Mouse (Mus musculus): Measurements from ENCODE around the gene Smyd3.
"Not testable (repeated sequence)": the region's sequence is repeated elsewhere in the genome, so short reads cannot be mapped to it uniquely, and the experiment has no call there.

Gene Smyd3

GRCm38 (mm10) chr1:179212295-179212694, 305.5 kb downstream of the Smyd3 start:
- DNase-seq, result no peak

DNA sequence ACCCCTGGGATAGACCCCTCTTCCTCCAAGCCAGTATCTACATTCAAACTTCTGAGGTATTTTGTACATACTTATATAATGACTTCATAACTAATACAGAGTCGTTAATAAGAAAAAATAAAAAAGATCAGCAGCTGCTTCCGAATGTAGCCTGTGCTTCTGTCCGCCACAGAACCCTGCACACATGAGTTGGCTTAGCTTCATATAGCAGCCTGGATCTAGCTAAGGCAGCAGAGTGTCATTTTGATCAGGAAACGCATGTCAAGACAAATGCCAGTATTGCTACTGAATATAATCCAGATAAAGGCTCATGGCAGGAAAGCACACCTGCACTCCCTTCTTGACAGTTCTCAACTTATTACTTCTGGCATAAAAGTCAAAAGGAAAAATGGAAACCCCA, 306.5 kb downstream of the Smyd3 start:
- no peak for DNase-seq

DNA sequence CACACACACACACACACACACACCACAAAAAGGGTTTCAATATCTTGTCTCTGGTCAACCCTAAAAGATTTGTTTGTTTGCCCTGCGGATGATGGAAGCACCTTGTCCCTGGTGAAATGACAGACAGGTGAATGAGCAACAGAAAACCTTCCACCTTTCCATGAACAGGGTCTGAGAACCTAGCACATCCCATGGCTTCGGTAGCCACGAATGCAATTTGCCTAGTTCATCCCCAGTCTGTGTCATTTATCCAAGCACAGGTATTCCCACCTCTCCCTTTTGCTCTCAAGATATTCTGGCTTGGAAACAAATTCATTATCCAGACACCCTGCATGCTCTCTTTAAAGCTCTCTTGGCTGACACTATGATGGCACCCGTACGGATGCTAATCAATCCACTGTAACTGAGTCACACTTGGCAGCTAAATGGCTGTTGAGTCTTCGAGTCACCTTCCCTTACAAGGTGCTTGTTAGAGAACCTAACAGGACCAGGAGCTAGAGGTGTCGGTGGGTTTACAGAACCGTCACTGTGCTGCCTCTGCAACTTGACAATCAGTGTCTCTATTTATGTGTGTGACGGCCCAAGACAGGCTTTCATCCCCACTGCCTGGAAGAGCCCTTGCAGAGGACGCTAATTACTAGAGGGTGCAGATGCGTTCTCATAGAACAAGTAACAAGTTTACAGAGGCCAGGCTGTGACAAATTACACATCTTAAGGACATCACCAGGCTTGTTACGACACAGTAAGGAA, 309.8 kb downstream of the Smyd3 start:
- DNase-seq, result no peak

DNA sequence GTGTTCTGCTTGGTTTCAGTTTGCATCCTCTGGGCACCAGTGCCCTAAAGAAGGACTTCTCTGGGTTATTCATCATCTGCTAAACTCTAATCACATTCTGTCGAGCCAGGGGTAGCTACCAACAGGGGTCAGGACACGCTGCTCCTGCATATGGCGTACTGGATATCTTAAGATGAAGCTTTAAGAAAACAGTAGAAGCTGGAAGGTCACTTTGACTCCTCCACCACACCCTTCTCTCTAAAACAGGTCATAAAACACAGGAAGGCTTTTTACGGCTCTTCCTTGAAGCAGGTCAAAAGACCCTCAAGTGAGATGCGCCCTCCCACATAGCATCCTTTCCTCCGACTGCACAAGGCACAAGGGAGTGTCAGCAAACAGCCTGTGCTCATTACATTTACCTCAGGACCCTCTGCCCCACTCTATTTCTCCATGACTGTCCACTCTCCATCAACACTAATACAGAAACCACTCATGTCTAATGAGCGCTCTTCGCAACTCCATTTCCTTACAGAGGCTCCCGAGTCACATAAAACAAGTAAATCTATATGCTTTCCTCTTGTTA, 310.6 kb downstream of the Smyd3 start:
- DNase-seq, result no peak

DNA sequence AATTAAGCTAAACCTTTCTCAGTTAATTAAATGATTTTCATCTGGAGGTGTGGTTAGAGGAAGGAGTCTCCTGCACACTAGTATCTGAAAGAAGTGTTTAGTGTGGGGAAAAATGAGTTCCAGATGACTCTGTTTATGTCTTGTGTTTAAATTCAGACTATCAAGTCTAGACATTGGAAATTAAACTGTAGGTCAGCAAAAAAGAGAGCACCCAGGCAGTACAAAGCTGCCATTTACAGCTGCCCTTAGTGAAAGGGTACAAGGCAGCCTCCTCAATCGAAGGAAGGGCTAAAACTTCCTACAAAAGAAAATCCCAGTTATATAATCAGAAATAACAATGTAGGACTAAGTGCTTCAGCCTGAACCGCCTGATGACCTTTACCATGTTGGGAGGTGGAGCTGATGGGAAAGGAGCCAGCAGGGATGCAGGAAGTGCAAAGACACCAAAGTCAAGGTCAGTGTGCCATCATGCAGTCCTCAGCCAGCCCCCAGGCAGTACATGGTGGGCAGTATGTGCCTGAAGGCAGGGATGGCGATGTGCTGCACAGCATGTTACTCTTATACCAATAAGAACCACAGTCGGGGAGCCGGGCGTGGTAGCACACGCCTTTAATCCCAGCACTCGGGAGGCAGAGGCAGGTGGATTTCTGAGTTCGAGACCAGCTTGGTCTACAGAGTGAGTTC, 319.2 kb downstream of the Smyd3 start:
- DNase-seq, result no peak

GRCm38 (mm10) chr1:179197821-179198516, 319.9 kb downstream of the Smyd3 start:
- DNase-seq, result no peak

GRCm38 (mm10) chr1:179197156-179197555, 320.7 kb downstream of the Smyd3 start:
- DNase-seq, result no peak

GRCm38 (mm10) chr1:179196422-179196821, 321.4 kb downstream of the Smyd3 start:
- peak; percentile 46 for DNase-seq

- no peak for DNase-seq
Observed at GRCm38 (mm10) chr1:179192781-179193180, 325.1 kb downstream of the Smyd3 start.

- DNase-seq, result no peak
Observed at GRCm38 (mm10) chr1:179190837-179191236, 327.0 kb downstream of the Smyd3 start.

DNA sequence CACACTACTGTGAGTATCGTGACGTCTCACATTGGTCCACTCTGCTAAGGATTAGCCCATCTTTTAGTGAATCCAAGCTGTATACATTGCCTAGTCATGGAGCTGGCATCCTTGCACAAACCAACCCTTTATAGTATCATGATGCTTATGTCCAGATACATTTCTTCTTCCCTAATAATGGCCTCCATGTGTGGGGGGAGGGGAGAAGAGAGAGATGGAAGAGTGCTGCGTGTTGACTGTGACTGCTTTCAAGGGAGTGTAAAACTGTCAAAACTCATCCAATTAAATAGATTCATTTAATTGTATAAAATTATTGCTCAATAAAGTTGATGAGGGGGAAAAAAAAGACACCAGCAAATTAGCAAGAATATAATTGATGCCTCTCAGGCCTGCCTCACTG, 330.7 kb downstream of the Smyd3 start:
- no peak for DNase-seq

DNA sequence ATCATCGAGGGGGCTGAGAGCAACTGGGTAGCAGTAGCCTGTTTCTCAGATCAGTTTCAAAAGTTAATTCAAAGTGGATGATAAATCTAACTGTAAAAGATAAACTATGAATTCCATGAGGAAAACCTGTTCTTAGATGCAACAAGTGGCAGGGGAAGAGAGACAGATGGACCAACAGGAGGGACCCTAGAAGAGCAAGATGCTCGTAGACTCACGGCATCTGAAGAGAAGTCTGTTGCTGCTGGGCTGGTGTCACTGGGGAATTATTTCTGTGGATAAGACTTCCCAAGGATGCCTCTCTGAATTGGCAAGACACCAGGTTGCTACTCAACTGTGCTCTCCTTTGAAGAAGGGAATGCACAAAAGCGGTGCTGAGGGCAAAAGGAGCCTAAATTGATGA, 333.2 kb downstream of the Smyd3 start:
- DNase-seq, result no peak

DNA sequence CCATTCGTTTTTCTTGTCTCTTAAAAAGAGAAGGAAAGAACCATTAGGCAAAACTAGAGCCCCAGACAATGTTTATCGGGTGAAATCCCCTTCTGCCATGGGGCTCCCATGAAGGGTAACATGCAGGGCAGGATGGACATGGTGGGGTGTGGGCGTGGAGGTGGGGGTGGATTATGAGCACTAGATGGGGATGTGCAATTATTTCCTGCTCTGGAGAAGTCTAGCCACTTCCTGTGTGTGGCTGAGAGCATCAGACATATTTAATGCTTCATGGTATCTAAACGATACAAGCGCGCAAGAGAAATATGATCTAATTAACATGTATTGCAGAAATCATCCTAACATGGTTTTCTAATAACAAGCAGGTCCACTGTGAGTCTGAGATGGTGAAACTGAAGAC, 334.3 kb downstream of the Smyd3 start:
- no peak for DNase-seq

DNA sequence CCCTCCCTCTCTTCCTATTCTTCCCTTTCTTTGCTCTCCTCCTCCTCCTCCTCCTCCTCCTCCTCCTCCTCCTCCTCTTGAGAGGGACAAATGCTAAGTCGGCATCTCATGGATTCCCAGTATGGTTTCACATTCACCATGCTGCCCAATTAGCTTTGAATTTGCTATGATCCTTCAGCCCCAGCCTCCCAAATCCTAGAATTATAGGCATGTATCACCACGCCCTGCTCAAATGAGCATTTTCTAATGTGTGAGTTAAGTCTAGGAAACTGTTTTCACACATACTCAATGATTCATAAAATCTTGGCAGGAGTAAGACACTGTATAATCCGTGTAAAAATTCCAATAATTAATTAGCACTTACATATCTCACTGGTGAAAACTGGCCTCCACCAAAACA, 337.3 kb downstream of the Smyd3 start:
- no peak for DNase-seq

- DNase-seq, result no peak
Observed at GRCm38 (mm10) chr1:179176861-179177658, 340.8 kb downstream of the Smyd3 start.

DNA sequence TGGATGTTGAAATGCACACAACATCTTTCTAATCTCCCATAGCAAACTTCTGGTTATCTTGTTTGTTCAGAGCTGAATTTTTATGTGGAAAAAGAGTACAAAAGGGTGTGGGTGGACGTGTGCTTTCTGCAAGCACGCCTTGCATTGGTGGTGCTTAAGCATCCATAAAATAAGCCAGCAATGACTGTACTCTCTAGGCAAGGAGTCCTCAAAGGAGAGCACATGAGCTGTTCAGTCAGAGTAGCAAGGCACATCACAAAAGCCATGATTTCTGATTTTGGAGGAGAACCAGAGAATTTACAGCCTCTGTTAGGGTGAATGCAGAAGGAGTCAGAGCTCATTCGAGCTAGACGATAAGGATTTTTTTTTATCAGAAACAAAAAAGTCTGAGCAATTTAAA, 343.6 kb downstream of the Smyd3 start:
- no peak for DNase-seq

DNA sequence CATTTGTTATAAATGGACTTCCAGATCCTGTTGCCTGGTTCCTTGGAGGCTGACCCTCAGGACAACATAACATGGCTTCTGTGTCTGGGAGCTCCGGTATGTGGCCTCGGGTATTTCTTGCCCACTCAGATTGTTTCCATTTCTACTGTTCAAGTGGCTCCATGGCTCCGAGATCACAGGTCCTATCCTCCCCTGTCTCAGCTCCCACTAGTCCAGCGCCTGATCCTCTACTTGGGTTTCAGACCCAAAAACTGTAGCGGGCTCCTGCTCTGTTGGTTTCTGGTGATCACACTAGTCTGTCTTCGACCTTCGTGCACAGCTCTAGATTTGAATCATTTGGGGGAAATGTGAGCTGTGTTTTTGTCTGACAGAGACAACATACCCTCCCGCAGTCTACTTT, 347.3 kb downstream of the Smyd3 start:
- no peak for DNase-seq

GRCm38 (mm10) chr1:179169749-179170148, 348.1 kb downstream of the Smyd3 start:
- DNase-seq, result no peak

GRCm38 (mm10) chr1:179169161-179169560, 348.7 kb downstream of the Smyd3 start:
- peak; percentile 49 for DNase-seq

GRCm38 (mm10) chr1:179164219-179164618, 353.6 kb downstream of the Smyd3 start:
- not testable (repeated sequence) for DNase-seq

DNA sequence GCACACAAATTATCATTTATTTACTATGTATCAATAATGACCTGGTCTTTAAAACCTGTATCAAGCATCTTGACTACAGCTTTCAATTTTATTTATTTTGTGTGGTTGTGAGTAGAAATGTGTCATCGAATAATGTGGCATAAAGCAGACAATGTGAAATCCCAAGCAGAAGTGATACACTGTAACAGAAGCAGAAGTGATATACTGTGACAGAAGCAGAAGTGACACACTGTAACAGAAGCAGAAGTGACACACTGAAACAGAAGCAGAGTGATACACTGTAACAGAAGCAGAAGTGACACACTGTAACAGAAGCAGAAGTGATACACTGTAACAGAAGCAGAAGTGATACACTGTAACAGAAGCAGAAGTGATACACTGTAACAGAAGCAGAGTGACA, 355.1 kb downstream of the Smyd3 start:
- not testable (repeated sequence) for DNase-seq

DNA sequence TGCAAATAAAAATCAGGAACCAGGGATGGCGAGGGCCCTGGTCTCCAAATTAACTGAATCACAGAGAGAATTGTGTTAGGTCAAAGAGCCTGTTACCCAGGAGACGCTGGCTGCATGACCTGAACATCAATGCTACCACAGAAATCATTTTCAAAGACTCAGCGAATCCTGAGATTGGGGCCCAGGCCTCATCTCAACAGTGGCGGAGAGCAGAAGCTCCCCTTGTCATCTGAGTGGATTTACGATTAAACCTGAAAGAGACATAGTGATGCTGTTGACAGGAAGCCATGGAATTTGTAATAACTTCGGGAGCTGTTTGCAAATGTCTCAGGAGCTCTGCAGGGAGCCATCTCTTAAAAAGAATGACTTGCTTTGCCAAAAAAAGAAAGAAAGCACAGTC, 355.9 kb downstream of the Smyd3 start:
- no peak for DNase-seq

DNA sequence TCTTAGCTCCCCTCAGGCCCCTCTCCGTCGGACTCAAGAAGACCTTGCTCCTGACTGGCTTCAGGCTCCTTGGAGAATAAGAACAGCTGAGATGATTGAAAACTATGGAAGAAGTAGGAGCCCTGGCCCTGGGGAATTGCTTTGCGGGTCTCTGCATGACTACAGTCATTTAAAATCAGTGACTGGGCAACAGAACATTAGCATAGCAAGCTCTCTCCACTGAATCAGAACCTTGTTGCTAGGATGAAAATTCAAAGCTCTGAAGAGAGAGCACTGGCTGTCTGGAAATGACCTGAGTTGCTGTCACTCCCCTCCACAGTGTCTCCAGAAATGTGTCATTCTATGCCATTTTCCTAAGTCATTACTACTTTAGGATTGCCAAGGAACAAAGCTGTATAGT, 357.1 kb downstream of the Smyd3 start:
- DNase-seq, result no peak

All from thymus, postnatal 4 days (tissue).